ENCODE assay signal across 25 mouse cellular contexts in genomic region chr9:57739863-57740262, GRCm38 (mm10). TPM values are rescaled to one million over a fixed set of nuclear protein-coding genes. Genes with fewer than 3 reads are reported as not detected.
"Had no signal": no experiment of that assay in that cellular context is flagged by ENCODE, and none has a peak within 500 bp of the region (broad histone marks: within the 10 kb centered on the region; RNA-seq: fewer than 3 reads in every experiment).

No protein-coding gene starts in this region.

- H3K4me3 ChIP-seq: midbrain, embryonic 10.5 days; myocyte; neural tube, embryonic 13.5 days; neural tube, embryonic 15.5 days; stomach, embryonic 15.5 days had no signal

- ATAC-seq: midbrain, embryonic 16.5 days had no signal

- H3K27me3 ChIP-seq: neural tube, embryonic 13.5 days; neural tube, embryonic 15.5 days; stomach, embryonic 15.5 days had no signal

- H3K9ac ChIP-seq: lung, embryonic 14.5 days; neural tube, embryonic 13.5 days; neural tube, embryonic 15.5 days; stomach, embryonic 15.5 days had no signal

- H3K4me2 ChIP-seq: lung, embryonic 14.5 days; neural tube, embryonic 13.5 days; neural tube, embryonic 15.5 days; stomach, embryonic 15.5 days had no signal

- H3K9me3 ChIP-seq: midbrain, embryonic 10.5 days; neural tube, embryonic 13.5 days; neural tube, embryonic 15.5 days; stomach, embryonic 15.5 days had no signal

- H3K27ac ChIP-seq: midbrain, embryonic 10.5 days; neural tube, embryonic 13.5 days; neural tube, embryonic 15.5 days; stomach, embryonic 15.5 days; stomach, postnatal 0 days had no signal

- DNase-seq: lung, adult 18-20 months; lung, embryonic 14.5 days; lung, postnatal 10 days; lung, postnatal 4 days; midbrain, embryonic 14.5 days; retina, postnatal 1 day; right cerebral cortex, adult 18-20 months; right cerebral cortex, postnatal 25 days; right cerebral cortex, postnatal 4 days; thymus, adult 2 months; thymus, postnatal 25 days; thymus, postnatal 4 days had no signal

- H3K4me1 ChIP-seq: midbrain, embryonic 10.5 days; neural tube, embryonic 15.5 days; stomach, embryonic 15.5 days had no signal

RNA-seq across cellular contexts. Expression of gene Cyp1a1, which starts 52.1 kb away (rescaled TPM):
- total RNA-seq: megakaryocyte, adult 5-6 weeks had no signal
- polyA plus RNA-seq: lung, embryonic 14.5 days; lung, embryonic 16.5 days; myocyte; neural tube, embryonic 11.5 days; stomach, embryonic 15.5 days had no signal

RNA-seq across cellular contexts. Expression of gene Cyp1a2, which starts 56.4 kb away (rescaled TPM):
- total RNA-seq: megakaryocyte, adult 5-6 weeks; megakaryocyte-erythroid progenitor cell, adult 5-6 weeks had no signal
- polyA plus RNA-seq: lung, embryonic 14.5 days; lung, embryonic 16.5 days; midbrain, embryonic 10.5 days; midbrain, embryonic 14.5 days; midbrain, embryonic 16.5 days; myocyte; neural tube, embryonic 11.5 days; neural tube, embryonic 13.5 days; neural tube, embryonic 15.5 days; spleen, adult 2 months; stomach, embryonic 15.5 days; stomach, postnatal 0 days; urinary bladder, adult 2 months had no signal
